Mouse (Mus musculus): ENCODE results near the gene Pigh.
A peak's percentile ranks its signal among the peaks of the same experiment; 100 is the strongest.

Gene Pigh

GRCm38 (mm10) chr12:79089182-79089812 is at the start of gene Pigh:
Gene Pigh, minus strand, starts transcription at chr12:79089651.
- peak; percentile 85 for DNase-seq

- DNase-seq: no peak
These were observed 49.5 kb upstream of the Pigh start for GRCm38 (mm10) chr12:79138999-79139398.

- DNase-seq: no peak
These were observed 47.5 kb upstream of the Pigh start for GRCm38 (mm10) chr12:79136949-79137348.

GRCm38 (mm10) chr12:79135105-79135504 is 45.7 kb upstream of the Pigh start:
- DNase-seq: no peak

GRCm38 (mm10) chr12:79134676-79135075 is 45.2 kb upstream of the Pigh start:
- peak; percentile 11 for DNase-seq

- no peak for DNase-seq
These were observed 42.4 kb upstream of the Pigh start for GRCm38 (mm10) chr12:79131706-79132460.

GRCm38 (mm10) chr12:79131178-79131675 is 41.8 kb upstream of the Pigh start:
- peak; percentile 10 for DNase-seq

GRCm38 (mm10) chr12:79130299-79131177 is 41.1 kb upstream of the Pigh start, which contains the start of gene Arg2:
Gene Arg2, plus strand, starts transcription at chr12:79130777.
- DNase-seq: peak; percentile 70

- DNase-seq: no peak
These were observed 33.4 kb upstream of the Pigh start for GRCm38 (mm10) chr12:79122820-79123219.

GRCm38 (mm10) chr12:79118991-79119390 is 29.5 kb upstream of the Pigh start:
- DNase-seq: no peak

- no peak for DNase-seq
These were observed 15.9 kb upstream of the Pigh start for GRCm38 (mm10) chr12:79105312-79105711.

- DNase-seq: no peak
These were observed 15.1 kb upstream of the Pigh start for GRCm38 (mm10) chr12:79104544-79104943.

- DNase-seq: no peak
These were observed 14.3 kb upstream of the Pigh start for GRCm38 (mm10) chr12:79103773-79104172.

- DNase-seq: no peak
These were observed 7.8 kb upstream of the Pigh start for GRCm38 (mm10) chr12:79097106-79097752.

GRCm38 (mm10) chr12:79092569-79092968 is 3.1 kb upstream of the Pigh start:
- peak; percentile 31 for DNase-seq

- no peak for DNase-seq
These were observed 16.1 kb downstream of the Pigh start for GRCm38 (mm10) chr12:79073362-79073761.

GRCm38 (mm10) chr12:79072576-79072975 is 16.9 kb downstream of the Pigh start:
- no peak for DNase-seq

GRCm38 (mm10) chr12:79070736-79071333 is 18.6 kb downstream of the Pigh start:
- DNase-seq: no peak

GRCm38 (mm10) chr12:79069916-79070315 is 19.5 kb downstream of the Pigh start:
- DNase-seq: no peak

- no peak for DNase-seq
These were observed 20.3 kb downstream of the Pigh start for GRCm38 (mm10) chr12:79069187-79069608.

GRCm38 (mm10) chr12:79068306-79068705 is 21.1 kb downstream of the Pigh start:
- no peak for DNase-seq

GRCm38 (mm10) chr12:79067526-79067925 is 21.9 kb downstream of the Pigh start:
- DNase-seq: no peak
